Mouse (Mus musculus): ENCODE measurements around the gene Kcnma1. TPM values are rescaled to one million over a fixed set of nuclear protein-coding genes. Genes with fewer than 3 reads are reported as not detected.

Gene Kcnma1
- polyA plus RNA-seq, 1 experiment from 2014 or later = 7.8 TPM

- H3K4me1 ChIP-seq (ENCODE audit: control insufficient read depth, insufficient read depth, low read length) = no peaks in the 10 kb centered on the region
- H3K27me3 ChIP-seq (replicated peaks; ENCODE audit: control insufficient read depth, insufficient read depth, low read length) = no peaks in the 10 kb centered on the region
- ATAC-seq (ENCODE audit: low read depth) = no peak
- H3K9ac ChIP-seq (ENCODE audit: low read depth, low read length) = no peak overlapping the region
- no peaks in the 10 kb centered on the region for H3K36me3 ChIP-seq (ENCODE audit: control insufficient read depth, insufficient read depth, low read length)
- DNase-seq (ENCODE audit: low spot score) = no peak
- H3K4me2 ChIP-seq (ENCODE audit: low read depth, low read length) = no peak overlapping the region
- no peak overlapping the region for H3K27ac ChIP-seq (replicated peaks; ENCODE audit: low read depth, low read length)
- no peaks in the 10 kb centered on the region for H3K9me3 ChIP-seq (ENCODE audit: control insufficient read depth, low read length)
- WGBS = 72% methylated on average over 4 of the region's 4 CpGs
- H3K4me3 ChIP-seq (ENCODE audit: low read depth, low read length) = no peak overlapping the region
These were observed 6.4 kb upstream of the Kcnma1 start for GRCm38 (mm10) chr14:24020718-24021117.

GRCm38 (mm10) chr14:24009978-24010377 is 4.3 kb downstream of the Kcnma1 start:
- Histone ChIP-seq H3K27me3 (replicated peaks; ENCODE audit: control insufficient read depth, insufficient read depth, low read length) (peaks cover 12% of the 10 kb centered on the region), H3K4me2 (ENCODE audit: low read depth, low read length) (no peak overlapping the region), H3K4me3 (ENCODE audit: low read depth, low read length) (no peak overlapping the region), H3K36me3 (ENCODE audit: control insufficient read depth, insufficient read depth, low read length) (no peaks in the 10 kb centered on the region), H3K4me1 (ENCODE audit: control insufficient read depth, insufficient read depth, low read length) (peaks cover 1% of the 10 kb centered on the region; the same call in 1 of the 2 replicates), H3K27ac (replicated peaks; ENCODE audit: low read depth, low read length) (no peak overlapping the region), H3K9me3 (ENCODE audit: control insufficient read depth, low read length) (no peaks in the 10 kb centered on the region), H3K9ac (ENCODE audit: low read depth, low read length) (no peak overlapping the region)
- WGBS = 73% methylated on average over 1 of the region's 1 CpGs
- no peak for DNase-seq (ENCODE audit: low spot score)
- ATAC-seq (ENCODE audit: low read depth) = no peak

GRCm38 (mm10) chr14:24008252-24008651 is 6.0 kb downstream of the Kcnma1 start:
- H3K36me3 ChIP-seq (ENCODE audit: control insufficient read depth, insufficient read depth, low read length) = no peaks in the 10 kb centered on the region
- ATAC-seq (ENCODE audit: low read depth) (0 out of 2 replicates have a peak, but pooled peaks have one; percentile 9), DNase-seq (ENCODE audit: low spot score) (peak; percentile 80)
- no peak overlapping the region for H3K9ac ChIP-seq (ENCODE audit: low read depth, low read length)
- H3K4me2 ChIP-seq (ENCODE audit: low read depth, low read length) = no peak overlapping the region
- H3K9me3 ChIP-seq (ENCODE audit: control insufficient read depth, low read length) = no peaks in the 10 kb centered on the region
- no peak overlapping the region for H3K4me3 ChIP-seq (ENCODE audit: low read depth, low read length)
- H3K27ac ChIP-seq (replicated peaks; ENCODE audit: low read depth, low read length) = no peak overlapping the region
- peaks cover 3% of the 10 kb centered on the region for H3K4me1 ChIP-seq (ENCODE audit: control insufficient read depth, insufficient read depth, low read length)
- WGBS = 11% methylated on average over 7 of the region's 7 CpGs
- peaks cover 30% of the 10 kb centered on the region for H3K27me3 ChIP-seq (replicated peaks; ENCODE audit: control insufficient read depth, insufficient read depth, low read length)

- ATAC-seq (ENCODE audit: low read depth) (no peak), DNase-seq (ENCODE audit: low spot score) (no peak)
- Histone ChIP-seq H3K9ac (ENCODE audit: low read depth, low read length) (no peak overlapping the region), H3K4me1 (ENCODE audit: control insufficient read depth, insufficient read depth, low read length) (peaks cover 3% of the 10 kb centered on the region), H3K4me3 (ENCODE audit: low read depth, low read length) (no peak overlapping the region), H3K9me3 (ENCODE audit: control insufficient read depth, low read length) (no peaks in the 10 kb centered on the region), H3K27ac (replicated peaks; ENCODE audit: low read depth, low read length) (no peak overlapping the region), H3K4me2 (ENCODE audit: low read depth, low read length) (no peak overlapping the region), H3K27me3 (replicated peaks; ENCODE audit: control insufficient read depth, insufficient read depth, low read length) (peaks cover 49% of the 10 kb centered on the region), H3K36me3 (ENCODE audit: control insufficient read depth, insufficient read depth, low read length) (no peaks in the 10 kb centered on the region)
- 58% methylated on average over 2 of the region's 2 CpGs for WGBS
These were observed 8.0 kb downstream of the Kcnma1 start for GRCm38 (mm10) chr14:24006276-24006675.

- peak overlapping the region; percentile 74 for H3K4me3 ChIP-seq (ENCODE audit: low read depth, low read length)
- peaks cover 3% of the 10 kb centered on the region for H3K4me1 ChIP-seq (ENCODE audit: control insufficient read depth, insufficient read depth, low read length)
- no peak overlapping the region for H3K27ac ChIP-seq (replicated peaks; ENCODE audit: low read depth, low read length)
- under 1% methylated on average over 19 of the region's 82 CpGs for WGBS
- H3K9me3 ChIP-seq (ENCODE audit: control insufficient read depth, low read length) = no peaks in the 10 kb centered on the region
- H3K9ac ChIP-seq (ENCODE audit: low read depth, low read length) = peak overlapping the region; percentile 75
- H3K27me3 ChIP-seq (replicated peaks; ENCODE audit: control insufficient read depth, insufficient read depth, low read length) = peaks cover 55% of the 10 kb centered on the region
- H3K4me2 ChIP-seq (ENCODE audit: low read depth, low read length) = peak overlapping the region; percentile 95
- DNase-seq (ENCODE audit: low spot score) = peak; percentile 66
- H3K36me3 ChIP-seq (ENCODE audit: control insufficient read depth, insufficient read depth, low read length) = no peaks in the 10 kb centered on the region
- ATAC-seq (ENCODE audit: low read depth) = peak; percentile 78
These were observed 9.6 kb downstream of the Kcnma1 start for GRCm38 (mm10) chr14:24004471-24005271.

- ATAC-seq (ENCODE audit: low read depth) = peak; percentile 65
- Histone ChIP-seq H3K9ac (ENCODE audit: low read depth, low read length) (peak overlapping the region; percentile 75), H3K27me3 (replicated peaks; ENCODE audit: control insufficient read depth, insufficient read depth, low read length) (peaks cover 55% of the 10 kb centered on the region), H3K4me1 (ENCODE audit: control insufficient read depth, insufficient read depth, low read length) (peaks cover 3% of the 10 kb centered on the region), H3K9me3 (ENCODE audit: control insufficient read depth, low read length) (no peaks in the 10 kb centered on the region), H3K36me3 (ENCODE audit: control insufficient read depth, insufficient read depth, low read length) (no peaks in the 10 kb centered on the region), H3K27ac (replicated peaks; ENCODE audit: low read depth, low read length) (no peak overlapping the region), H3K4me3 (ENCODE audit: low read depth, low read length) (peak overlapping the region; percentile 74), H3K4me2 (ENCODE audit: low read depth, low read length) (peak overlapping the region; percentile 95)
- DNase-seq (ENCODE audit: low spot score) = peak; percentile 55
- 1% methylated on average over 29 of the region's 85 CpGs for WGBS
These were observed 10.6 kb downstream of the Kcnma1 start for GRCm38 (mm10) chr14:24003450-24004381.

- Histone ChIP-seq H3K36me3 (ENCODE audit: control insufficient read depth, insufficient read depth, low read length) (no peaks in the 10 kb centered on the region), H3K4me3 (ENCODE audit: low read depth, low read length) (peak overlapping the region; percentile 74), H3K27me3 (replicated peaks; ENCODE audit: control insufficient read depth, insufficient read depth, low read length) (peaks cover 55% of the 10 kb centered on the region), H3K9ac (ENCODE audit: low read depth, low read length) (no peak overlapping the region), H3K4me1 (ENCODE audit: control insufficient read depth, insufficient read depth, low read length) (peaks cover 3% of the 10 kb centered on the region), H3K27ac (replicated peaks; ENCODE audit: low read depth, low read length) (no peak overlapping the region), H3K9me3 (ENCODE audit: control insufficient read depth, low read length) (no peaks in the 10 kb centered on the region), H3K4me2 (ENCODE audit: low read depth, low read length) (peak overlapping the region; percentile 95)
- ATAC-seq (ENCODE audit: low read depth) (no peak), DNase-seq (ENCODE audit: low spot score) (no peak)
- WGBS = 53% methylated on average over 5 of the region's 5 CpGs
These were observed 11.6 kb downstream of the Kcnma1 start for GRCm38 (mm10) chr14:24002647-24003046.

GRCm38 (mm10) chr14:23997912-23998311 is 16.4 kb downstream of the Kcnma1 start:
- no peaks in the 10 kb centered on the region for H3K36me3 ChIP-seq (ENCODE audit: control insufficient read depth, insufficient read depth, low read length)
- DNase-seq (ENCODE audit: low spot score) = no peak
- no peaks in the 10 kb centered on the region for H3K9me3 ChIP-seq (ENCODE audit: control insufficient read depth, low read length)
- H3K4me2 ChIP-seq (ENCODE audit: low read depth, low read length) = no peak overlapping the region
- H3K4me1 ChIP-seq (ENCODE audit: control insufficient read depth, insufficient read depth, low read length) = no peaks in the 10 kb centered on the region
- H3K27ac ChIP-seq (replicated peaks; ENCODE audit: low read depth, low read length) = no peak overlapping the region
- H3K9ac ChIP-seq (ENCODE audit: low read depth, low read length) = no peak overlapping the region
- 75% methylated on average over 6 of the region's 6 CpGs for WGBS
- peaks cover 22% of the 10 kb centered on the region for H3K27me3 ChIP-seq (replicated peaks; ENCODE audit: control insufficient read depth, insufficient read depth, low read length)
- no peak for ATAC-seq (ENCODE audit: low read depth)
- H3K4me3 ChIP-seq (ENCODE audit: low read depth, low read length) = no peak overlapping the region
